Mouse (Mus musculus) layer of hippocampus, postnatal 36 days (tissue): ENCODE results near the gene Vmn2r89. TPM values are rescaled to one million over a fixed set of nuclear protein-coding genes. Genes with fewer than 3 reads are reported as not detected.
"Not testable (repeated sequence)": the region's sequence is repeated elsewhere in the genome, so short reads cannot be mapped to it uniquely, and the experiment has no call there.

Experiments used
- DNase-seq, 2 experiments: peaks; one replicate each; pipeline ENCODE4 v3.0.0; 2022
- total RNA-seq, 2 experiments: library from RNA; stranded (reverse); gene quantifications; 2 replicates each; pipeline ENCODE4 v1.2.3; 2021

Vmn2r89 gene
- not detected for total RNA-seq

GRCm38 (mm10) chr14:51451557-51451956 is at the start of gene Vmn2r89:
Gene Vmn2r89 (plus strand): TSS chr14:51451857.
- DNase-seq, result not testable (repeated sequence)

- no peak for DNase-seq
Observed at GRCm38 (mm10) chr14:51410520-51410919, 41.1 kb upstream of the Vmn2r89 start, which contains the start of gene Vmn2r88. Gene Vmn2r88 (plus strand): TSS chr14:51410820.

GRCm38 (mm10) chr14:51423885-51424284 is 27.8 kb upstream of the Vmn2r89 start:
- DNase-seq, result no peak

DNA sequence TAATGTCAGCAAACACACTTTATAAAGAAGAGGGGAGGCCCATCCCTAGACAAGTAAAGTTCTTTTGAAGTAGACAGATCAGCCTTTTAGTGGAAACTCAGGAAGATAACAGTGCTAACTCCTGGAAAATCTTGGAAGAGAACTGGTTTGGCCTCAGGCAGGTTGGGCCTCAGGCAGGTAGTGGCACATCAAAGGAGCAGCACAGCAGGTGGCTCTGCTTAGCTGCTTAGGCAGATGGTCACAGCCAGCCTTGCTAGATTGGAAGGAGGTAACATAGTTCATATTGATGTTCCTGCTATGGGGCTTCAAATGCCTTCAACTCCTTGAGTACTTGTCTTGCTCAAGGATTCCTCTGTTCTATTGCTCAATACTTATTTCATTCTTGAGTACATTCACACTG is 21.5 kb upstream of the Vmn2r89 start:
- not testable (repeated sequence) for DNase-seq

DNA sequence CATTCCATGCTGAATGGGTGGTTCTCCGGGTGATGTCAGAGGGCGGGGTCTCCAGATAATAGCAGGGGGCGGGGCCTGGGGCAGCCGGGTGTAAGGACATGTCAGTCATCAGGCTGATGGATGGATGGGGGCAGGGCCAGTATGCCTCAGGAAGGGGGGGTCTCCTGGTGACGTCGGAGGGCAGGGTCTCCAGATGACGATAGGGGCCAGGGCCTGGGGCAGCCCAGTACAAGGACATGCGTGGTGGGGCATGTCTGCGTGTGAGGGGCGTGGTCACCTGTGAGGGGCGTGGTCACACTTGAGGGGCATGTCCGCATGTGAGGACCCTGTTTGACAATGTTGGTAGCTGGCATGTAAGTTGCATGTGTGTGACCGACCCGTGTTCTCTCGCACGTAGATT is 17.1 kb upstream of the Vmn2r89 start:
- DNase-seq, result no peak

DNA sequence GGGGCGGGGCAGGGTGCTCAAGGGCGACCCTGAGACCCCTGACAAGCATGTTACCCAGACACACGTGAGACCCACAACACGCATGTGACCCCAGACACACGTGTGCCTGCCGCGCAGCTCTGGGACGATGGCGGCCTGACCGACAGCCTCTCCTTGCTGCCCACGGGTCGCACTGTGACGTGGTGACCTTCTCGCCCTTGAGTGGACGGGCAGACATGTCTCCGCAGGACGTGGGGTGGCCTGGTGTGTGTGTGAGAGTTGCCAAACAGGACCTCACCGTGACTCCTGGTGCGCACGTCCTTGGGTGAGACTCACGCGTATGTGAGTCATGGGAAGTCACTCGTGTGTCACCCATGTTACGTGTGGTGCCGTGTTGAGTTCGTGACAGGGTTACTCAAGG is 16.6 kb upstream of the Vmn2r89 start:
- DNase-seq, result no peak

DNA sequence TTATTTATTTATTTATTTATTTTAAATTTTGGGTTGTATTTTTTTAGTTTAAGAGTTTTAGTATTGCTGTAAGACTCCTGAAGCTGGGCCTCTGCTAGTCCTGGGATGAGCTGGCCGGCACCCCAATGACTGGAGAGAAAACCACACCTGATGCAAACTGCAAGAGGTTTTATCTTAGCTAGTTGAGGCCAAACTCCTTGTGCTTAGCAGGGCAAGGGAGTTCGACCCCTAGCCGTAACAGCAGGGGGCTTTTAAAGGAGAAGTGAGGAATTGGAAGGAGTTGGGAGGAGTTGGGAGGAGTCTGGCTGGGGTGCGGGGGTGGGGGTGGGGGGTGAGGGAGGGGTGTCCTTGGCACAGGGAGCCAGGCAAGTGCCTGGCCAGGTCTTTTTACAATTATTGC is 12.7 kb upstream of the Vmn2r89 start:
- no peak for DNase-seq

- not testable (repeated sequence) for DNase-seq
Observed at GRCm38 (mm10) chr14:51480278-51480677, 28.6 kb downstream of the Vmn2r89 start.

DNA sequence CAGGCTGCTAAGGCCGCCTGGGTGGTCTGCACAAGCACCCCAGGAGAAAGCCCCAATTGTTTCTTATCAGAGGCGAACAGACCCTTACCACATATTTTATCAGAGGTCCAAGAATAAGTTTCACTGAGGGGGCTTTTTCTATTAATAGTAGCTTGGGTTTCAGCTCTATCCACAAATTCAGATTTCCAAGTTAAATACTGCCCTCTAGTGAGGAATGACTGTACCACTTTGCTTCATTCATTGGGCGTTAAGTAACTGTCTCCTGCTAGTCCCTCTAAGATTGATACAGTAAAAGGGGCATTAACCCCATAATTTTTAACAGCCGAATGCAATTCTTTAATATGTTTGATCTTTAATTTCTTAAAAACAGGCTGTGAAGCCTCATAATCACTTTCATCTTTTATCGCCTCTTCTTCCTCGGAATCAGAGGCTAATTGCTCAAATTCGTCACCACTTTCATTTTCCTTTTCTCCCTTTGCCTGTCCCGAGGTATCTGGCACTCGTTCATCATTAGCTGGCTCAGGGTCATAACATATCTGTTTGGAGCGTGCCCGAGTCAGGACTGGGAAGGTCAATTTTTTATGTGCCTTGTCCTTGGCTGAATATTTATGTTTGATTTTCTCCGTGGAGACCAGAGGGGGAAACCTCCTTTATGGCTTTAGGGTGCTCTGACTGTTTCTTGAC is 29.8 kb downstream of the Vmn2r89 start:
- not testable (repeated sequence) for DNase-seq

GRCm38 (mm10) chr14:51482051-51482715 is 30.5 kb downstream of the Vmn2r89 start:
- DNase-seq, result no peak

DNA sequence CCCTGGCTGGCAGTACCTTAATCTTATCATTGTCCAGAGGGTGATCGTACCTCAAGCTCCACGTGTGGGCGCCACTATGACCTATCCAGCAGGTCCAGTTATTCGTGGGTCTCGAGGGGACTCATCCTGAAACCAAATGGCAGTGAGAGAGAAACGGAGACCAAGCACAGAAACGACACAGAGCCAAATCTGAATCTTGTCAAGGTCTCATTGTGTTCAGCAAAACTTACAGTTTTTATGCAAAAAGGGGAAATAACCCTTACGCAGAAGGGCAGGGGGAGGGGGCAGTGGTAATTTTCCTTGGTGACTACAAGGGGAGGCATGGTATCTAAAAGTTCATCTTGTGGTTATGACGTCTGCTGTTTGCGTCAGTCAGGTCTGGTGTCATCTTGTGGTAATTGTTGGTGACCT is 31.3 kb downstream of the Vmn2r89 start:
- DNase-seq, result not testable (repeated sequence)

GRCm38 (mm10) chr14:51483671-51484070 is 32.0 kb downstream of the Vmn2r89 start:
- DNase-seq, result no peak

- no peak for DNase-seq
Observed at GRCm38 (mm10) chr14:51486111-51486510, 34.5 kb downstream of the Vmn2r89 start.

GRCm38 (mm10) chr14:51495781-51496180 is 44.1 kb downstream of the Vmn2r89 start:
- no peak for DNase-seq

DNA sequence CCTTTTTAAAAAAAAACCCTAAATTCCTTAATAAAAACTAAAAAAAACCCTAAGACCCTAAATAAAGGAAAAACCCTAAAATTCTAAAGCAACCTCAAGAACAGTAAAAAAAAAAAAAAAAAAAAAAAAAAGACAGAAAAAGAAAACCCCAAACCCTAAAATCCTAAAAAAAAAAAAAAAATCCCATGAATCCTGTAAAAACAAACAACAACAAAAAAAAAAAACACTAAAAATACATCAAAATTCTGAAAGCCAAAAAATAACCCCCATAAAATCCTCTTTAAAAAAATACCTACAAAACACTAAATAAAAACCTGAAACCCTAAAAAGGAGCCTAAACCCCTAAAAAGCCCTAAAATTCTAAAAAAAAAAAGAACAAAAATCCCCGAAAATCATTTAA is 45.3 kb downstream of the Vmn2r89 start:
- no peak for DNase-seq

DNA sequence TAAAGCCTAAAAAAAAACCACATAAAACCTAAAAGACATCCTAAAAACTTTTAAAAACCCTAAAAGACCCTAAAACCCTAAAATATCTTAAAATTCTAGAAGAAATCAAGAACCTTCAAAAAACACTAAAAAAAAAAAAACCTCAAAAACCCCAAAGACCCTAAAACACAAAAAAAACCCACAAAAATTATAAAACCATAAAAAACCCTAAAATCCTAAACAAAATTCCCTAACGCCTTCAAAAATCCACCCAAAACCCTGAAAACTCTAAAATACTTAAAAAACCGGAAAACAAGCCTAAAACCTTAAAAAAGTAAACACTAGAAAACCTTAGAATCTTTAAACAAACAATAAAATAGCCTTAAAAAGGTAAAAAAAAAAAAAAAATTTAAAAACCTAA is 46.3 kb downstream of the Vmn2r89 start:
- no peak for DNase-seq

GRCm38 (mm10) chr14:51499707-51500275 is 48.1 kb downstream of the Vmn2r89 start:
- no peak for DNase-seq

DNA sequence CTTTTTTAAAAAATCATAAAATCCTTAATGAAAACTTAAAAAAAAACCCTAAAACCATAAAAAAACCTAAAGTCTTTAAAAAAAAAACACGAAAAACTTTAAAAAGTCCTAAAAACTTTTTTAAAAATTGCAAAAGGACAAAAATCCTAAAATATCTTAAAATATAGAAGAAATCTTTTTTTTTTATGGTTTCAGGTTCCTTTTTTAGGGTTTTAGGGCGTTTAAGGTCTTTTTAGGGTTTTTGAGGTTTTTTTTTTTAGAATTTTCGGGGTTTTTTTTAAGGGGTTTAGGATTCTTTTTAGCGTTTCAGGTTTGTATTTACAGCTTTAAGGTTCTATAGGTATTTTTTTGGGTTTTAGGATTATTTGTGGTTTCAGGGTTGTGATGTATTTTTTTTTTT is 48.8 kb downstream of the Vmn2r89 start:
- DNase-seq, result no peak

DNA sequence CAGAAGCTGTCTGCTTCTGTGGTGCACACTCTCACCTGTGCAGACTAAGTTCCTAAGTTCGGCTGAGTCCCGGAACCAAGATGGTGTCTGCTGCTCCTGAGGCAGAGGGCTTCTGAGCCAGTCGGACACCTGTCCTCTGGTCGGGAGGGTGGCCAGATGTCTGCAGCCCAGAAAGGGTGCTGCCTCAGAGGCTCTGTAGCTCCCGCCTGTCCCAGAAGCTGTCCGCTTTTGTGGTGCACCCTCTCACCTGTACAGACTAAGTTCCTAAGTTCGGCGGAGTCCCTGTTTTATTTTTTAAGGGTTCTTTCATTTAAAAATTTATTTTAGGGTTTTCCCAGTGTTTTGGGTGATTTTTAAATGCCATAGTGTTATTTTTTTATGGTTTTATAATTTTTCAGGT is 55.8 kb downstream of the Vmn2r89 start:
- DNase-seq, result no peak
